Mouse (Mus musculus) G1E (cell line): ENCODE results near the gene Arid5b.

ENCODE experiments used
- CTCF ChIP-seq: IDR thresholded peaks from 2 replicates; pipeline ENCODE4 v1.5.1; 2012; ENCODE audit warnings: low read depth, low read length, inconsistent platforms, mixed read lengths
- GATA1 ChIP-seq: IDR thresholded peaks from 2 replicates; pipeline ENCODE4 v1.6.1; 2012; ENCODE audit warnings: borderline replicate concordance, low read length, inconsistent platforms, mixed read lengths

GRCm38 (mm10) chr10:68147730-68148129 lies 130.8 kb downstream of the Arid5b start:
- TF ChIP-seq GATA1 (no peak), CTCF (no peak)
